Comparison of ENCODE assay signal across 1 mouse cellular context in the genomic region with DNA sequence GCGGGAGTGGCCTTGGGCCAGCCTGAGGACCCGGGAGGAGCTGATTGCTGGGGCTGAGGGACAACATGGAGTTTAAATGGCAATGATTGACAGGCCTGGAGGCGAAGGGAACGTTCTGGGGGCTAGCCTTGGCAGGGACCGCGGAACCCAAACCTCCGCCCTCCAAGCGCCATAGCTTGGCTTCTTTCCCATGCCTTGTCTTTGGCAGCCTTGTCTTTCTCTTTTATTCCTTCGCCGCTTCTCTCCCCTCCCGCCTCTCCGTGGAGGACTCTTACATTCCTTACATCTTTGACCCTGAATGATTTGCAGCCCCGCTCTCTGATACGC.
TF ChIP-seq lines count a peak whose summit lies in the region.

No protein-coding gene starts in this region.

TF ChIP-seq in CH12.LX, 34 proteins besides CTCF, POLR2A, EP300 and RAD21:
- no peak for TF ChIP-seq TCF12 (IDR thresholded peaks at IDR 0.05; ENCODE audit: low read depth, low read length)
- TF ChIP-seq ZC3H11A (IDR thresholded peaks at IDR 0.05; ENCODE audit: low read depth, low read length): no peak
- no peak for TF ChIP-seq UBTF (IDR thresholded peaks at IDR 0.05; ENCODE audit: low read depth, low read length)
- no peak for TF ChIP-seq MAX (IDR thresholded peaks at IDR 0.05; ENCODE audit: low read length)
- TF ChIP-seq KAT2A (IDR thresholded peaks at IDR 0.05; ENCODE audit: insufficient replicate concordance, low read length): no peak
- TF ChIP-seq SMC3 (IDR thresholded peaks at IDR 0.05; ENCODE audit: low read depth, low read length): no peak
- no peak for TF ChIP-seq JUND (conservative IDR thresholded peaks at IDR 0.05; ENCODE audit: low read depth, low read length)
- TF ChIP-seq MAFK (IDR thresholded peaks at IDR 0.05; ENCODE audit: insufficient replicate concordance, low read length): no peak
